Mouse (Mus musculus) small intestine, adult 2 months (tissue): ENCODE measurements around the gene Tmem273. TPM values are rescaled to one million over a fixed set of nuclear protein-coding genes. Genes with fewer than 3 reads are reported as not detected.

Source experiments
- H3K27ac ChIP-seq: fragments of 200-500 bp; 2 replicates; pipeline ENCODE4 v1.5.1; 2012; ENCODE audit warnings: low read depth, low read length, control low read depth, inconsistent platforms; ENCODE audit not compliant: insufficient read depth
- H3K27me3 ChIP-seq: fragments of 200-500 bp; 2 replicates; pipeline ENCODE4 v1.6.1; 2012; ENCODE audit warnings: mild to moderate bottlenecking, moderate library complexity, low read length, inconsistent platforms; ENCODE audit not compliant: control insufficient read depth, insufficient read depth
- H3K36me3 ChIP-seq: fragments of 200-500 bp; 2 replicates; pipeline ENCODE4 v1.6.1; 2012; ENCODE audit warnings: mild to moderate bottlenecking, low read length, control low read depth, inconsistent platforms; ENCODE audit not compliant: control insufficient read depth, insufficient read depth
- H3K4me1 ChIP-seq: fragments of 200-500 bp; 2 replicates; pipeline ENCODE4 v1.6.1; 2012; ENCODE audit warnings: low read length, inconsistent platforms, mixed read lengths; ENCODE audit not compliant: control insufficient read depth, insufficient read depth, insufficient read length
- H3K4me3 ChIP-seq: fragments of 200-500 bp; 2 replicates; pipeline ENCODE4 v1.5.1; 2012; ENCODE audit warnings: low read depth, mild to moderate bottlenecking, control low read depth, inconsistent platforms, low read length, moderate library complexity
- CTCF ChIP-seq: fragments of 200-500 bp; IDR thresholded peaks from 2 replicates; pipeline ENCODE4 v1.5.1; 2012; ENCODE audit warnings: low read depth, mild to moderate bottlenecking, control low read depth, inconsistent platforms, low read length, moderate library complexity, mixed read lengths; ENCODE audit not compliant: insufficient replicate concordance, insufficient read length; ENCODE audit errors: extremely low read depth
- POLR2A ChIP-seq: fragments of 200-500 bp; IDR thresholded peaks from 2 replicates; pipeline ENCODE4 v1.6.1; 2012; ENCODE audit warnings: low read depth, mild to moderate bottlenecking, control low read depth, inconsistent platforms, low read length, moderate library complexity
- WGBS: fragments of 180-500 bp; shearing (Covaris S2); methylation state at CpG from one replicate; pipeline ENCODE4 v1.1.7; 2018; 5-methylcytosine and 5-hydroxymethylcytosine counted together
- polyA plus RNA-seq: library from polyadenylated mRNA; depleted of rRNA; stranded (reverse); fragments of >200 nt; gene quantifications from 2 replicates; pipeline ENCODE4 v1.2.3, GENCODE M21; 2012

The Tmem273 gene
- polyA plus RNA-seq, 1 experiment, result 1.5 TPM

- H3K36me3 ChIP-seq, result no peaks in the 10 kb centered on the region
- peak within 1 kb of the TSS; percentile 35 for H3K27ac ChIP-seq
- H3K4me3 ChIP-seq, result peak within 1 kb of the TSS; percentile 53
- H3K4me1 ChIP-seq, result no peaks in the 10 kb centered on the region; the same call in 1 of the 2 replicates
- peaks cover 11% of the 10 kb centered on the region for H3K27me3 ChIP-seq
- 4% methylated on average over 62 of the region's 68 CpGs for WGBS
- TF ChIP-seq CTCF (no peak), POLR2A (no peak)
Observed at GRCm38 (mm10) chr14:32856681-32857328, 71.0 kb downstream of the Tmem273 start, which contains the start of gene Vstm4. Gene Vstm4, plus strand, starts transcription at chr14:32856756.

- TF ChIP-seq POLR2A (no peak), CTCF (no peak)
- 87% methylated on average over 10 of the region's 10 CpGs for WGBS
- Histone ChIP-seq H3K4me1 (no peaks in the 10 kb centered on the region; the same call in 1 of the 2 replicates), H3K27me3 (peaks cover 11% of the 10 kb centered on the region), H3K4me3 (no peak overlapping the region), H3K36me3 (no peaks in the 10 kb centered on the region), H3K27ac (0 out of 2 replicates have a peak overlapping the region, but pooled peaks have one; percentile 5)
Observed at GRCm38 (mm10) chr14:32858361-32858760, 72.6 kb downstream of the Tmem273 start.

GRCm38 (mm10) chr14:32858941-32859510, 73.3 kb downstream of the Tmem273 start:
- TF ChIP-seq CTCF, result no peak
- no peak for TF ChIP-seq POLR2A
- Histone ChIP-seq H3K36me3 (no peaks in the 10 kb centered on the region), H3K4me1 (no peaks in the 10 kb centered on the region; the same call in 1 of the 2 replicates), H3K27ac (no peak overlapping the region), H3K27me3 (peaks cover 11% of the 10 kb centered on the region), H3K4me3 (no peak overlapping the region)
- 59% methylated on average over 6 of the region's 6 CpGs for WGBS

GRCm38 (mm10) chr14:32859831-32860569, 74.2 kb downstream of the Tmem273 start:
- no peak for TF ChIP-seq POLR2A
- TF ChIP-seq CTCF, result no peak
- no peaks in the 10 kb centered on the region; the same call in 1 of the 2 replicates for H3K4me1 ChIP-seq
- 59% methylated on average over 11 of the region's 11 CpGs for WGBS
- no peak overlapping the region for H3K4me3 ChIP-seq
- H3K27ac ChIP-seq, result no peak overlapping the region
- no peaks in the 10 kb centered on the region for H3K36me3 ChIP-seq
- peaks cover 11% of the 10 kb centered on the region for H3K27me3 ChIP-seq

- Histone ChIP-seq H3K36me3 (no peaks in the 10 kb centered on the region), H3K27me3 (peaks cover 6% of the 10 kb centered on the region), H3K27ac (peak overlapping the region; percentile 10; the same call in 1 of the 2 replicates), H3K4me1 (no peaks in the 10 kb centered on the region; the same call in 1 of the 2 replicates), H3K4me3 (no peak overlapping the region)
- TF ChIP-seq CTCF (no peak), POLR2A (no peak)
- 48% methylated on average over 6 of the region's 6 CpGs for WGBS
Observed at GRCm38 (mm10) chr14:32861149-32861581, 75.4 kb downstream of the Tmem273 start.

- H3K4me1 ChIP-seq, result no peaks in the 10 kb centered on the region; the same call in 1 of the 2 replicates
- TF ChIP-seq CTCF (no peak), POLR2A (no peak)
- WGBS, result 53% methylated on average over 2 of the region's 2 CpGs
- peaks cover 5% of the 10 kb centered on the region for H3K27me3 ChIP-seq
- H3K27ac ChIP-seq, result peak overlapping the region; percentile 10; the same call in 1 of the 2 replicates
- H3K36me3 ChIP-seq, result no peaks in the 10 kb centered on the region
- H3K4me3 ChIP-seq, result no peak overlapping the region
Observed at GRCm38 (mm10) chr14:32861656-32862055, 75.9 kb downstream of the Tmem273 start.
